Mouse (Mus musculus): ENCODE measurements at regions not wholly inside any gene's neighbourhood (a gene's known extent, or its start where the extent isn't known, plus 50 kb on each side); places are given as distances from the start of the nearest gene placed in this dataset.
A peak's percentile ranks its signal among the peaks of the same experiment; 100 is the strongest.

- no peak for DNase-seq (ENCODE audit: low spot score in 2 of 2)
- intact Hi-C loops (cut with DNase I), result no loop called here
Observed at GRCm38 (mm10) chr16:30118876-30119275, 54.7 kb downstream of the Hes1 start.

- intact Hi-C loops (cut with DNase I), result no loop called here
- DNase-seq (ENCODE audit: low spot score in 2 of 2), result no peak
Observed at GRCm38 (mm10) chr16:30120330-30121265, 56.4 kb downstream of the Hes1 start.

GRCm38 (mm10) chr16:30121596-30121995 is 57.4 kb downstream of the Hes1 start:
- intact Hi-C loops (cut with DNase I), result no loop called here

GRCm38 (mm10) chr16:30122211-30123070 is 58.3 kb downstream of the Hes1 start:
- intact Hi-C loops (cut with DNase I), result no loop called here

More at GRCm38 (mm10) chr16:30121596-30121995, 57.4 kb downstream of the Hes1 start:
- no peak for DNase-seq (ENCODE audit: low spot score in 2 of 2)

GRCm38 (mm10) chr16:30127015-30127414 is 62.8 kb downstream of the Hes1 start:
- DNase-seq (ENCODE audit: low spot score in 2 of 2), result no peak
- intact Hi-C loops (cut with DNase I), result no loop called here

More at GRCm38 (mm10) chr16:30122211-30123070, 58.3 kb downstream of the Hes1 start:
- no peak for DNase-seq (ENCODE audit: low spot score in 2 of 2)

GRCm38 (mm10) chr16:30128787-30129186 is 64.6 kb downstream of the Hes1 start:
- intact Hi-C loops (cut with DNase I), result no loop called here
- DNase-seq (ENCODE audit: low spot score in 2 of 2), result no peak

GRCm38 (mm10) chr16:30129218-30130112 is 65.3 kb downstream of the Hes1 start:
- intact Hi-C loops (cut with DNase I), result no loop called here
- DNase-seq (ENCODE audit: low spot score in 2 of 2), result no peak

- intact Hi-C loops (cut with DNase I), result no loop called here
Observed at GRCm38 (mm10) chr16:30130113-30130471, 65.9 kb downstream of the Hes1 start.

GRCm38 (mm10) chr16:30132086-30132485 is 67.9 kb downstream of the Hes1 start:
- DNase-seq (ENCODE audit: low spot score in 2 of 2), result no peak
- intact Hi-C loops (cut with DNase I), result no loop called here

More at GRCm38 (mm10) chr16:30130113-30130471, 65.9 kb downstream of the Hes1 start:
- DNase-seq (ENCODE audit: low spot score in 2 of 2), result no peak

- intact Hi-C loops (cut with DNase I), result no loop called here
- DNase-seq (ENCODE audit: low spot score in 2 of 2), result no peak
Observed at GRCm38 (mm10) chr16:30134642-30135165, 70.5 kb downstream of the Hes1 start.

- DNase-seq (ENCODE audit: low spot score in 2 of 2), result no peak
- intact Hi-C loops (cut with DNase I), result no loop called here
Observed at GRCm38 (mm10) chr16:30136849-30137248, 72.7 kb downstream of the Hes1 start.

GRCm38 (mm10) chr16:30137812-30138211 is 73.6 kb downstream of the Hes1 start:
- intact Hi-C loops (cut with DNase I), result no loop called here
- DNase-seq (ENCODE audit: low spot score in 2 of 2), result no peak

GRCm38 (mm10) chr16:30144818-30145464 is 80.8 kb downstream of the Hes1 start:
- intact Hi-C loops (cut with DNase I), result no loop called here
- no peak for DNase-seq (ENCODE audit: low spot score in 2 of 2)

GRCm38 (mm10) chr16:30145465-30146207 is 81.5 kb downstream of the Hes1 start:
- intact Hi-C loops (cut with DNase I), result no loop called here
- peak in 1 of 2 experiments; percentile 47 for DNase-seq (ENCODE audit: low spot score in 2 of 2)

GRCm38 (mm10) chr16:30146208-30146525 is 82.0 kb downstream of the Hes1 start:
- no peak for DNase-seq (ENCODE audit: low spot score in 2 of 2)
- intact Hi-C loops (cut with DNase I), result no loop called here

GRCm38 (mm10) chr16:30147296-30147695 is 83.1 kb downstream of the Hes1 start:
- intact Hi-C loops (cut with DNase I), result no loop called here

GRCm38 (mm10) chr16:30151104-30151503 is 86.9 kb downstream of the Hes1 start:
- intact Hi-C loops (cut with DNase I), result no loop called here
- DNase-seq (ENCODE audit: low spot score in 2 of 2), result no peak

More at GRCm38 (mm10) chr16:30147296-30147695, 83.1 kb downstream of the Hes1 start:
- DNase-seq (ENCODE audit: low spot score in 2 of 2), result peak in 1 of 2 experiments; percentile 63

GRCm38 (mm10) chr16:30155070-30155469 is 90.9 kb downstream of the Hes1 start:
- intact Hi-C loops (cut with DNase I), result no loop called here
- DNase-seq (ENCODE audit: low spot score in 2 of 2), result peak in 1 of 2 experiments; percentile 38

Measured in left cerebral cortex, postnatal 25 days (tissue).